Mouse (Mus musculus) bone marrow macrophage, adult 2 months (primary cell): Measurements from ENCODE around the gene Msantd4.

Experiments
- CTCF ChIP-seq: IDR thresholded peaks from 2 replicates; pipeline ENCODE4 v1.5.1; 2012; ENCODE audit warnings: low read depth, mild to moderate bottlenecking, low read length, moderate library complexity
- POLR2A ChIP-seq: IDR thresholded peaks from 2 replicates; pipeline ENCODE4 v1.6.1; 2012; ENCODE audit warnings: mild to moderate bottlenecking, low read depth, low read length, borderline replicate concordance

- TF ChIP-seq CTCF: no peak
- no peak for TF ChIP-seq POLR2A
Observed at GRCm38 (mm10) chr9:4353163-4353562, 23.2 kb upstream of the Msantd4 start.
